Mouse (Mus musculus) MEL (cell line): ENCODE data around the gene Tfpi. TPM values are rescaled to one million over a fixed set of nuclear protein-coding genes. Genes with fewer than 3 reads are reported as not detected.
A peak's percentile ranks its signal among the peaks of the same experiment; 100 is the strongest.

Experiments used
- DNase-seq: peaks from one replicate; pipeline ENCODE4 v3.0.0; 2011; ENCODE audit warnings: low read depth, low spot score
- H3K27ac ChIP-seq: 2 replicates; pipeline ENCODE4 v1.5.1; 2012; ENCODE audit warnings: low read depth, mild to moderate bottlenecking, control low read depth, low read length, moderate library complexity; ENCODE audit not compliant: control insufficient read depth
- H3K27me3 ChIP-seq, 2 experiments: fragments of 150-350 bp in 1 of 2; sonication (generic) in 1 of 2; 2 replicates each; pipeline ENCODE4 v1.6.1; 2012; ENCODE audit warnings: low read length in 2 of 2, mild to moderate bottlenecking in 2 of 2, improper control_type of control experiment in 1 of 2, moderate library complexity in 1 of 2; ENCODE audit not compliant: insufficient read depth in 2 of 2, control insufficient read depth in 1 of 2
- H3K36me3 ChIP-seq, 2 experiments: 2 replicates each; pipeline ENCODE4 v1.6.1; 2012 to 2014; ENCODE audit warnings: low read length in 2 of 2, improper control_type of control experiment in 1 of 2, inconsistent platforms in 1 of 2, mild to moderate bottlenecking in 1 of 2; ENCODE audit not compliant: insufficient read depth in 2 of 2, control insufficient read depth in 1 of 2
- H3K4me1 ChIP-seq, 2 experiments: fragments of 150-350 bp in 1 of 2; sonication (generic) in 1 of 2; 2 replicates each; pipeline ENCODE4 v1.6.1; 2012; ENCODE audit warnings: low read length in 2 of 2, improper control_type of control experiment in 1 of 2, mild to moderate bottlenecking in 1 of 2; ENCODE audit not compliant: insufficient read depth in 2 of 2, control insufficient read depth in 1 of 2
- H3K4me3 ChIP-seq, 2 experiments: fragments of 150-350 bp in 1 of 2; sonication (generic) in 1 of 2; 2 replicates each; pipeline ENCODE4 v1.5.1; 2012; ENCODE audit warnings: low read depth in 2 of 2, low read length in 2 of 2, mild to moderate bottlenecking in 2 of 2, moderate library complexity in 2 of 2, control low read depth in 1 of 2, improper control_type of control experiment in 1 of 2; ENCODE audit not compliant: control insufficient read depth in 1 of 2, insufficient read depth in 1 of 2
- H3K79me2 ChIP-seq: 2 replicates; pipeline ENCODE4 v1.6.1; 2012; ENCODE audit warnings: mild to moderate bottlenecking, low read length, moderate library complexity; ENCODE audit not compliant: control insufficient read depth, poor library complexity, insufficient read depth
- H3K9ac ChIP-seq: 2 replicates; pipeline ENCODE4 v1.6.1; 2012; ENCODE audit warnings: low read depth, mild to moderate bottlenecking, control low read depth, low read length, moderate library complexity; ENCODE audit not compliant: control insufficient read depth, poor library complexity, severe bottlenecking
- H3K9me3 ChIP-seq: fragments of 150-350 bp; sonication (generic); replicated peaks from 2 replicates; pipeline ENCODE4 v1.6.1; 2012; ENCODE audit warnings: mild to moderate bottlenecking, low read length, improper control_type of control experiment, moderate library complexity; ENCODE audit not compliant: insufficient read depth
- BHLHE40 ChIP-seq: IDR thresholded peaks from 2 replicates; pipeline ENCODE4 v1.6.1; 2012; ENCODE audit warnings: low read depth, mild to moderate bottlenecking, inconsistent platforms, low read length, improper control_type of control experiment, borderline replicate concordance
- CHD1 ChIP-seq: IDR thresholded peaks from 2 replicates; pipeline ENCODE4 v1.6.1; 2012; ENCODE audit warnings: low read depth, mild to moderate bottlenecking, inconsistent platforms, low read length, improper control_type of control experiment
- CHD2 ChIP-seq: IDR thresholded peaks from 2 replicates; pipeline ENCODE4 v1.6.1; 2011; ENCODE audit warnings: low read length, improper control_type of control experiment
- E2F4 ChIP-seq: IDR thresholded peaks from 2 replicates; pipeline ENCODE4 v1.6.1; 2011; ENCODE audit warnings: low read depth, low read length, improper control_type of control experiment, borderline replicate concordance
- GABPA ChIP-seq: IDR thresholded peaks from 2 replicates; pipeline ENCODE4 v1.6.1; 2012; ENCODE audit warnings: low read depth, mild to moderate bottlenecking, inconsistent platforms, low read length, improper control_type of control experiment, moderate library complexity
- JUND ChIP-seq: IDR thresholded peaks from 2 replicates; pipeline ENCODE4 v1.6.1; 2011; ENCODE audit warnings: low read depth, mild to moderate bottlenecking, improper control_type of control experiment, low read length
- KAT2A ChIP-seq: conservative IDR thresholded peaks from 2 replicates; pipeline ENCODE4 v1.6.1; 2012; ENCODE audit warnings: low read depth, low read length, improper control_type of control experiment, inconsistent platforms
- MAX ChIP-seq: IDR thresholded peaks from 2 replicates; pipeline ENCODE4 v1.6.1; 2011; ENCODE audit warnings: low read length, improper control_type of control experiment
- MAZ ChIP-seq: IDR thresholded peaks from 2 replicates; pipeline ENCODE4 v1.6.1; 2012; ENCODE audit warnings: low read depth, mild to moderate bottlenecking, inconsistent platforms, low read length, improper control_type of control experiment
- MEF2A ChIP-seq: IDR thresholded peaks from 2 replicates; pipeline ENCODE4 v1.6.1; 2014; ENCODE audit warnings: low read depth, mild to moderate bottlenecking, inconsistent platforms, low read length, improper control_type of control experiment; ENCODE audit not compliant: poor library complexity, insufficient replicate concordance, severe bottlenecking; ENCODE audit errors: extremely low read depth
- MYC ChIP-seq: IDR thresholded peaks from 2 replicates; pipeline ENCODE4 v1.6.1; 2011; ENCODE audit warnings: low read depth, mild to moderate bottlenecking, low read length, improper control_type of control experiment, moderate library complexity
- NELFE ChIP-seq: IDR thresholded peaks from 2 replicates; pipeline ENCODE4 v1.6.1; 2011; ENCODE audit warnings: low read depth, low read length, improper control_type of control experiment
- NRF1 ChIP-seq: IDR thresholded peaks from 2 replicates; pipeline ENCODE4 v1.6.1; 2014; ENCODE audit warnings: low read depth, mild to moderate bottlenecking, inconsistent platforms, low read length, improper control_type of control experiment, moderate library complexity; ENCODE audit not compliant: poor library complexity, insufficient read depth, severe bottlenecking
- POLR2A ChIP-seq, 2 experiments: IDR thresholded peaks; 2 replicates each; pipeline ENCODE4 v1.6.1; 2011 to 2012; ENCODE audit warnings: low read length in 2 of 2, mild to moderate bottlenecking in 2 of 2, control low read depth in 1 of 2, improper control_type of control experiment in 1 of 2, low read depth in 1 of 2, moderate library complexity in 1 of 2; ENCODE audit not compliant: control insufficient read depth in 1 of 2, insufficient read depth in 1 of 2, poor library complexity in 1 of 2
- POLR2AphosphoS2 ChIP-seq: IDR thresholded peaks from 2 replicates; pipeline ENCODE4 v1.6.1; 2011; ENCODE audit warnings: low read length, improper control_type of control experiment
- RAD21 ChIP-seq: IDR thresholded peaks from 2 replicates; pipeline ENCODE4 v1.6.1; 2011; ENCODE audit warnings: mild to moderate bottlenecking, low read depth, low read length, improper control_type of control experiment
- RCOR1 ChIP-seq: IDR thresholded peaks from 2 replicates; pipeline ENCODE4 v1.6.1; 2012; ENCODE audit warnings: low read depth, mild to moderate bottlenecking, inconsistent platforms, low read length, improper control_type of control experiment
- SIN3A ChIP-seq: IDR thresholded peaks from 2 replicates; pipeline ENCODE4 v1.6.1; 2012; ENCODE audit warnings: low read length, improper control_type of control experiment, inconsistent platforms
- TBP ChIP-seq: IDR thresholded peaks from 2 replicates; pipeline ENCODE4 v1.8.0; 2011; ENCODE audit warnings: low read depth, low read length, improper control_type of control experiment
- TCF12 ChIP-seq: IDR thresholded peaks from 2 replicates; pipeline ENCODE4 v1.6.1; 2014; ENCODE audit warnings: low read depth, mild to moderate bottlenecking, inconsistent platforms, low read length, improper control_type of control experiment, moderate library complexity
- USF2 ChIP-seq, 2 experiments: IDR thresholded peaks; 2 replicates each; pipeline ENCODE4 v1.6.1; 2011 to 2012; ENCODE audit warnings: improper control_type of control experiment in 2 of 2, low read length in 2 of 2, borderline replicate concordance in 1 of 2, inconsistent platforms in 1 of 2, low read depth in 1 of 2, mild to moderate bottlenecking in 1 of 2; ENCODE audit not compliant: insufficient read depth in 1 of 2
- ZC3H11A ChIP-seq: IDR thresholded peaks from 2 replicates; pipeline ENCODE4 v1.6.1; 2012; ENCODE audit warnings: low read depth, mild to moderate bottlenecking, inconsistent platforms, low read length, improper control_type of control experiment
- ZKSCAN1 ChIP-seq: IDR thresholded peaks from 2 replicates; pipeline ENCODE4 v1.6.1; 2012; ENCODE audit warnings: low read depth, mild to moderate bottlenecking, inconsistent platforms, low read length, improper control_type of control experiment, moderate library complexity
- ZMIZ1 ChIP-seq: IDR thresholded peaks from 2 replicates; pipeline ENCODE4 v1.6.1; 2012; ENCODE audit warnings: low read depth, mild to moderate bottlenecking, inconsistent platforms, low read length, improper control_type of control experiment, moderate library complexity
- ZNF384 ChIP-seq: IDR thresholded peaks from 2 replicates; pipeline ENCODE4 v1.6.1; 2012; ENCODE audit warnings: low read depth, mild to moderate bottlenecking, inconsistent platforms, low read length, improper control_type of control experiment
- polyA plus RNA-seq, 2 experiments: library from polyadenylated mRNA; stranded (reverse) in 1 of 2; unstranded in 1 of 2; fragments of >175 nt in 1 of 2; fragments of >200 nt in 1 of 2; gene quantifications; 2 replicates each; pipeline versions ENCODE4 v1.2.1 to v1.2.4; 2012; ENCODE audit warnings: low replicate concordance in 2 of 2, low read depth in 1 of 2; ENCODE audit not compliant: insufficient read length in 2 of 2, insufficient read depth in 1 of 2, missing spikeins in 1 of 2
- total RNA-seq: library from RNA; depleted of rRNA; stranded (reverse); fragments of 300-350 nt; gene quantifications from 2 replicates; pipeline ENCODE4 v1.2.3, GENCODE M21; 2012

The Tfpi gene
- total and polyA plus RNA-seq, 3 experiments = 1.1 to 2.5 TPM; not detected in 1

GRCm38 (mm10) chr2:84476131-84476530 is 444 bp downstream of the Tfpi start:
- no peaks in the 10 kb centered on the region for H3K36me3 ChIP-seq
- TF ChIP-seq SIN3A (no peak), JUND (no peak), BHLHE40 (no peak), MYC (no peak), GABPA (no peak), MAX (no peak), ZC3H11A (no peak), KAT2A (no peak), TCF12 (no peak)
- TF ChIP-seq, all 39 proteins: peak for 0
- Histone ChIP-seq H3K4me1 (no peaks in the 10 kb centered on the region), H3K4me3 (peak overlapping the region in 1 of 2 experiments; percentile 28; a peak in 2 of 4 replicates), H3K27me3 (no peaks in the 10 kb centered on the region; a peak in 1 of 4 replicates), H3K27ac (no peak overlapping the region), H3K79me2 (no peaks in the 10 kb centered on the region), H3K9ac (peak overlapping the region; percentile 14; the same call in 1 of the 2 replicates), H3K9me3 (no peaks in the 10 kb centered on the region)
- no peak for DNase-seq

GRCm38 (mm10) chr2:84475601-84476000 is 974 bp downstream of the Tfpi start:
- H3K9me3 ChIP-seq = no peaks in the 10 kb centered on the region
- no peaks in the 10 kb centered on the region for H3K36me3 ChIP-seq
- H3K9ac ChIP-seq = no peak overlapping the region
- no peak for TF ChIP-seq USF2 (IDR thresholded peaks at IDR 0.05; ENCODE audit: borderline replicate concordance in 1 of 2, insufficient read depth in 1 of 2, low read depth in 1 of 2, low read length in 2 of 2)
- TF ChIP-seq NRF1 = no peak
- TF ChIP-seq CHD2 = no peak
- no peak for TF ChIP-seq RCOR1
- no peak for TF ChIP-seq RAD21
- no peak for DNase-seq
- H3K4me1 ChIP-seq = peaks cover 0 to 2% of the 10 kb centered on the region in 2 experiments; a peak in 1 of 4 replicates
- no peaks in the 10 kb centered on the region for H3K79me2 ChIP-seq
- H3K27me3 ChIP-seq = no peaks in the 10 kb centered on the region; a peak in 1 of 4 replicates
- no peak overlapping the region for H3K4me3 ChIP-seq
- no peak overlapping the region for H3K27ac ChIP-seq

- Histone ChIP-seq H3K9me3 (no peaks in the 10 kb centered on the region), H3K4me3 (no peak overlapping the region), H3K36me3 (no peaks in the 10 kb centered on the region), H3K9ac (no peak overlapping the region), H3K79me2 (no peaks in the 10 kb centered on the region), H3K4me1 (peaks cover 3 to 4% of the 10 kb centered on the region in 2 experiments; a peak in 1 of 4 replicates), H3K27me3 (no peaks in the 10 kb centered on the region; a peak in 1 of 4 replicates), H3K27ac (no peak overlapping the region)
- DNase-seq = no peak
- TF ChIP-seq ZNF384 (no peak), SIN3A (no peak), POLR2AphosphoS2 (no peak), E2F4 (no peak), CHD1 (no peak), ZMIZ1 (no peak), NRF1 (no peak), ZKSCAN1 (no peak), MAZ (no peak), ZC3H11A (no peak), MEF2A (no peak), TBP (no peak), BHLHE40 (no peak), POLR2A (IDR thresholded peaks at IDR 0.05; ENCODE audit: control insufficient read depth in 1 of 2, insufficient read depth in 1 of 2, low read depth in 1 of 2, low read length in 2 of 2, poor library complexity in 1 of 2) (no peak), RAD21 (no peak), NELFE (no peak), CHD2 (no peak), USF2 (IDR thresholded peaks at IDR 0.05; ENCODE audit: borderline replicate concordance in 1 of 2, insufficient read depth in 1 of 2, low read depth in 1 of 2, low read length in 2 of 2) (no peak)
These were observed 1.9 kb downstream of the Tfpi start for GRCm38 (mm10) chr2:84474651-84475050.
